Mouse (Mus musculus): ENCODE measurements around the gene Clec2e. TPM values are rescaled to one million over a fixed set of nuclear protein-coding genes. Genes with fewer than 3 reads are reported as not detected.
"Not testable (repeated sequence)": the region's sequence is repeated elsewhere in the genome, so short reads cannot be mapped to it uniquely, and the experiment has no call there.

The Clec2e gene
- polyA plus RNA-seq, 1 experiment from 2014 or later = not detected

GRCm38 (mm10) chr6:129112526-129112925, 11.8 kb upstream of the Clec2e start:
- Histone ChIP-seq H3K27ac (replicated peaks; ENCODE audit: low read depth, low read length) (no peak overlapping the region), H3K4me3 (replicated peaks; ENCODE audit: low read depth, low read length) (no peak overlapping the region), H3K9me3 (ENCODE audit: control insufficient read depth, low read length) (no peaks in the 10 kb centered on the region), H3K4me2 (ENCODE audit: low read length) (no peak overlapping the region), H3K9ac (replicated peaks; ENCODE audit: low read length) (no peak overlapping the region), H3K36me3 (ENCODE audit: control insufficient read depth, insufficient read depth, low read length) (no peaks in the 10 kb centered on the region), H3K27me3 (ENCODE audit: control insufficient read depth, insufficient read depth, low read length) (no peaks in the 10 kb centered on the region), H3K4me1 (ENCODE audit: control insufficient read depth, insufficient read depth, low read length) (no peaks in the 10 kb centered on the region)
- WGBS = 87% methylated on average over 1 of the region's 1 CpGs
- DNase-seq (no peak), ATAC-seq (ENCODE audit: low FRiP score, low TSS enrichment) (no peak)

- Histone ChIP-seq H3K4me2 (ENCODE audit: low read length) (no peak overlapping the region), H3K4me3 (replicated peaks; ENCODE audit: low read depth, low read length) (no peak overlapping the region), H3K9ac (replicated peaks; ENCODE audit: low read length) (no peak overlapping the region), H3K27me3 (ENCODE audit: control insufficient read depth, insufficient read depth, low read length) (no peaks in the 10 kb centered on the region), H3K36me3 (ENCODE audit: control insufficient read depth, insufficient read depth, low read length) (no peaks in the 10 kb centered on the region), H3K9me3 (ENCODE audit: control insufficient read depth, low read length) (no peaks in the 10 kb centered on the region), H3K4me1 (ENCODE audit: control insufficient read depth, insufficient read depth, low read length) (no peaks in the 10 kb centered on the region), H3K27ac (replicated peaks; ENCODE audit: low read depth, low read length) (no peak overlapping the region)
- ATAC-seq (ENCODE audit: low FRiP score, low TSS enrichment) = no peak
- no peak for DNase-seq
Measured at GRCm38 (mm10) chr6:129107916-129108315, 7.2 kb upstream of the Clec2e start.

GRCm38 (mm10) chr6:129102858-129103555, 2.3 kb upstream of the Clec2e start:
- no peak overlapping the region for H3K27ac ChIP-seq (replicated peaks; ENCODE audit: low read depth, low read length)
- no peak overlapping the region for H3K4me2 ChIP-seq (ENCODE audit: low read length)
- no peaks in the 10 kb centered on the region for H3K4me1 ChIP-seq (ENCODE audit: control insufficient read depth, insufficient read depth, low read length)
- H3K36me3 ChIP-seq (ENCODE audit: control insufficient read depth, insufficient read depth, low read length) = no peaks in the 10 kb centered on the region
- H3K27me3 ChIP-seq (ENCODE audit: control insufficient read depth, insufficient read depth, low read length) = no peaks in the 10 kb centered on the region
- no peaks in the 10 kb centered on the region for H3K9me3 ChIP-seq (ENCODE audit: control insufficient read depth, low read length)
- no peak overlapping the region for H3K9ac ChIP-seq (replicated peaks; ENCODE audit: low read length)
- no peak for DNase-seq
- WGBS = 86% methylated on average over 4 of the region's 4 CpGs
- no peak for ATAC-seq (ENCODE audit: low FRiP score, low TSS enrichment)
- no peak overlapping the region for H3K4me3 ChIP-seq (replicated peaks; ENCODE audit: low read depth, low read length)

GRCm38 (mm10) chr6:129101604-129102003, 891 bp upstream of the Clec2e start:
- 84% methylated on average over 1 of the region's 1 CpGs for WGBS
- no peaks in the 10 kb centered on the region for H3K36me3 ChIP-seq (ENCODE audit: control insufficient read depth, insufficient read depth, low read length)
- no peak overlapping the region for H3K4me3 ChIP-seq (replicated peaks; ENCODE audit: low read depth, low read length)
- H3K27ac ChIP-seq (replicated peaks; ENCODE audit: low read depth, low read length) = no peak overlapping the region
- DNase-seq (no peak), ATAC-seq (ENCODE audit: low FRiP score, low TSS enrichment) (no peak)
- no peaks in the 10 kb centered on the region for H3K9me3 ChIP-seq (ENCODE audit: control insufficient read depth, low read length)
- no peaks in the 10 kb centered on the region for H3K27me3 ChIP-seq (ENCODE audit: control insufficient read depth, insufficient read depth, low read length)
- no peak overlapping the region for H3K4me2 ChIP-seq (ENCODE audit: low read length)
- H3K4me1 ChIP-seq (ENCODE audit: control insufficient read depth, insufficient read depth, low read length) = no peaks in the 10 kb centered on the region
- no peak overlapping the region for H3K9ac ChIP-seq (replicated peaks; ENCODE audit: low read length)

GRCm38 (mm10) chr6:129097929-129098328, 2.8 kb downstream of the Clec2e start:
- Histone ChIP-seq H3K4me1 (ENCODE audit: control insufficient read depth, insufficient read depth, low read length) (no peaks in the 10 kb centered on the region), H3K9me3 (ENCODE audit: control insufficient read depth, low read length) (no peaks in the 10 kb centered on the region), H3K27me3 (ENCODE audit: control insufficient read depth, insufficient read depth, low read length) (no peaks in the 10 kb centered on the region), H3K36me3 (ENCODE audit: control insufficient read depth, insufficient read depth, low read length) (no peaks in the 10 kb centered on the region), H3K9ac (replicated peaks; ENCODE audit: low read length) (no peak overlapping the region), H3K27ac (replicated peaks; ENCODE audit: low read depth, low read length) (no peak overlapping the region), H3K4me3 (replicated peaks; ENCODE audit: low read depth, low read length) (no peak overlapping the region), H3K4me2 (ENCODE audit: low read length) (no peak overlapping the region)
- WGBS = 53% methylated on average over 1 of the region's 1 CpGs
- DNase-seq (no peak), ATAC-seq (ENCODE audit: low FRiP score, low TSS enrichment) (no peak)

GRCm38 (mm10) chr6:129095166-129095565, 5.5 kb downstream of the Clec2e start:
- no peaks in the 10 kb centered on the region for H3K4me1 ChIP-seq (ENCODE audit: control insufficient read depth, insufficient read depth, low read length)
- no peak overlapping the region for H3K9ac ChIP-seq (replicated peaks; ENCODE audit: low read length)
- H3K4me3 ChIP-seq (replicated peaks; ENCODE audit: low read depth, low read length) = no peak overlapping the region
- no peak for ATAC-seq (ENCODE audit: low FRiP score, low TSS enrichment)
- no peaks in the 10 kb centered on the region for H3K9me3 ChIP-seq (ENCODE audit: control insufficient read depth, low read length)
- peak; percentile 63 for DNase-seq
- H3K27me3 ChIP-seq (ENCODE audit: control insufficient read depth, insufficient read depth, low read length) = no peaks in the 10 kb centered on the region
- H3K27ac ChIP-seq (replicated peaks; ENCODE audit: low read depth, low read length) = no peak overlapping the region
- no peaks in the 10 kb centered on the region for H3K36me3 ChIP-seq (ENCODE audit: control insufficient read depth, insufficient read depth, low read length)
- no peak overlapping the region for H3K4me2 ChIP-seq (ENCODE audit: low read length)

- not testable (repeated sequence) for ATAC-seq (ENCODE audit: low FRiP score, low TSS enrichment); H3K27me3 ChIP-seq (ENCODE audit: control insufficient read depth, insufficient read depth, low read length); H3K4me1 ChIP-seq (ENCODE audit: control insufficient read depth, insufficient read depth, low read length); H3K4me2 ChIP-seq (ENCODE audit: low read length); H3K36me3 ChIP-seq (ENCODE audit: control insufficient read depth, insufficient read depth, low read length); H3K4me3 ChIP-seq (replicated peaks; ENCODE audit: low read depth, low read length); H3K9ac ChIP-seq (replicated peaks; ENCODE audit: low read length); DNase-seq; H3K27ac ChIP-seq (replicated peaks; ENCODE audit: low read depth, low read length); H3K9me3 ChIP-seq (ENCODE audit: control insufficient read depth, low read length)
- 95% methylated on average over 8 of the region's 8 CpGs for WGBS
Measured at GRCm38 (mm10) chr6:129088596-129088995, 12.1 kb downstream of the Clec2e start.

- H3K4me2 ChIP-seq (ENCODE audit: low read length) = no peak overlapping the region
- H3K4me3 ChIP-seq (replicated peaks; ENCODE audit: low read depth, low read length) = no peak overlapping the region
- H3K27me3 ChIP-seq (ENCODE audit: control insufficient read depth, insufficient read depth, low read length) = no peaks in the 10 kb centered on the region
- H3K9ac ChIP-seq (replicated peaks; ENCODE audit: low read length) = no peak overlapping the region
- no peaks in the 10 kb centered on the region for H3K4me1 ChIP-seq (ENCODE audit: control insufficient read depth, insufficient read depth, low read length)
- 76% methylated on average over 1 of the region's 1 CpGs for WGBS
- no peaks in the 10 kb centered on the region for H3K36me3 ChIP-seq (ENCODE audit: control insufficient read depth, insufficient read depth, low read length)
- no peak for ATAC-seq (ENCODE audit: low FRiP score, low TSS enrichment)
- DNase-seq = peak; percentile 48
- H3K27ac ChIP-seq (replicated peaks; ENCODE audit: low read depth, low read length) = no peak overlapping the region
- H3K9me3 ChIP-seq (ENCODE audit: control insufficient read depth, low read length) = no peaks in the 10 kb centered on the region; the same call in 1 of the 2 replicates
Measured at GRCm38 (mm10) chr6:129088161-129088560, 12.6 kb downstream of the Clec2e start.

- not testable (repeated sequence) for H3K4me3 ChIP-seq (replicated peaks; ENCODE audit: low read depth, low read length); DNase-seq; H3K27ac ChIP-seq (replicated peaks; ENCODE audit: low read depth, low read length); ATAC-seq (ENCODE audit: low FRiP score, low TSS enrichment); H3K36me3 ChIP-seq (ENCODE audit: control insufficient read depth, insufficient read depth, low read length); H3K4me1 ChIP-seq (ENCODE audit: control insufficient read depth, insufficient read depth, low read length); H3K9ac ChIP-seq (replicated peaks; ENCODE audit: low read length); H3K27me3 ChIP-seq (ENCODE audit: control insufficient read depth, insufficient read depth, low read length); H3K9me3 ChIP-seq (ENCODE audit: control insufficient read depth, low read length); H3K4me2 ChIP-seq (ENCODE audit: low read length)
- WGBS = 69% methylated on average over 2 of the region's 2 CpGs
Measured at GRCm38 (mm10) chr6:129086031-129086430, 14.7 kb downstream of the Clec2e start.

All from midbrain, embryonic 14.5 days (tissue).